Mouse (Mus musculus): Measurements from ENCODE around the gene Git1. TPM values are rescaled to one million over a fixed set of nuclear protein-coding genes. Genes with fewer than 3 reads are reported as not detected.
A peak's percentile ranks its signal among the peaks of the same experiment; 100 is the strongest.

The Git1 gene
- total RNA-seq, 2 experiments from 2014 or later, result 13.6 to 37.5 TPM

DNA sequence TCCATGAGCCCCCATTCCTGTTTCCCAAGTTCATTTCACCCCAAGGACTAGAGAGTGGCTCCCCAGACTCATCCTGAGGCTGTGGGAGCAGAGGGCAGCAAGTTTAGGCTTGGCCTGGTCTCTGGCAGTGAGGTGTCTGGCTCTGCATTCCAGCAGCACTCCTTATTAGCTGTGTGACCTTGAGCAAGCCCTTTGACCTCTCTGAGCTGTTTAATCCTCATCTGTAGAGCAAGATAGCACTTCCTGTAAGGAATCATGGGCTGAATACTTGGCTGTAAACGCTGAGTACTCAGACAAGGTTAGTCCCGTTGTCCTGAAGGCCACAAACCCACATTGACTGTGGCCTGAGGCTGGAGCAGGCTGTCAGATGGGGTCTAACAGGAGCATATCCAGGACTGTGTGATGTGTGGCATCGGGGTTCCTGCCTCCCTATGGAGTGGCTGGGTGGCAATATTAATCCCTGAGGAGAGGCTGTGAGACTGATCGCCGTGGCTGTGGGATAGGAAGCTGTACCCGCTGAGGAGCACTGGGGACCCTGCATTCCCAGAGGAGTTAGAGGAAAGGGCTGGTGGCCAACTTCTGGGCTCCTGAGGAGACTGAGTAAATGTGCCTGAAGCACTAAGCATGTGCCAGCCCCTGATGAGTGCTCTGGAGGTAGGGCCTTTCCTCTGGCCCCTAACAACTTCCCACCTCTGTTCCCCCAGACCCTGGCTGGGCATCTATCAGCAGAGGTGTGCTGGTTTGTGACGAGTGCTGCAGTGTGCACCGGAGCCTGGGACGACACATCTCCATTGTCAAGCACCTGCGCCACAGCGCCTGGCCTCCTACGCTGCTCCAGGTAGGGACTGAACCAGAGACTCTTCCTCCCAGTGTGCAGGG lies 5.1 kb downstream of the Git1 start:
- ATAC-seq (replicated peaks; ENCODE audit: low FRiP score, low TSS enrichment, poor library complexity, severe bottlenecking), result no peak

- no peak for ATAC-seq (replicated peaks; ENCODE audit: low FRiP score, low TSS enrichment, poor library complexity, severe bottlenecking)
These were observed 6.0 kb downstream of the Git1 start for GRCm38 (mm10) chr11:77499354-77499753.

DNA sequence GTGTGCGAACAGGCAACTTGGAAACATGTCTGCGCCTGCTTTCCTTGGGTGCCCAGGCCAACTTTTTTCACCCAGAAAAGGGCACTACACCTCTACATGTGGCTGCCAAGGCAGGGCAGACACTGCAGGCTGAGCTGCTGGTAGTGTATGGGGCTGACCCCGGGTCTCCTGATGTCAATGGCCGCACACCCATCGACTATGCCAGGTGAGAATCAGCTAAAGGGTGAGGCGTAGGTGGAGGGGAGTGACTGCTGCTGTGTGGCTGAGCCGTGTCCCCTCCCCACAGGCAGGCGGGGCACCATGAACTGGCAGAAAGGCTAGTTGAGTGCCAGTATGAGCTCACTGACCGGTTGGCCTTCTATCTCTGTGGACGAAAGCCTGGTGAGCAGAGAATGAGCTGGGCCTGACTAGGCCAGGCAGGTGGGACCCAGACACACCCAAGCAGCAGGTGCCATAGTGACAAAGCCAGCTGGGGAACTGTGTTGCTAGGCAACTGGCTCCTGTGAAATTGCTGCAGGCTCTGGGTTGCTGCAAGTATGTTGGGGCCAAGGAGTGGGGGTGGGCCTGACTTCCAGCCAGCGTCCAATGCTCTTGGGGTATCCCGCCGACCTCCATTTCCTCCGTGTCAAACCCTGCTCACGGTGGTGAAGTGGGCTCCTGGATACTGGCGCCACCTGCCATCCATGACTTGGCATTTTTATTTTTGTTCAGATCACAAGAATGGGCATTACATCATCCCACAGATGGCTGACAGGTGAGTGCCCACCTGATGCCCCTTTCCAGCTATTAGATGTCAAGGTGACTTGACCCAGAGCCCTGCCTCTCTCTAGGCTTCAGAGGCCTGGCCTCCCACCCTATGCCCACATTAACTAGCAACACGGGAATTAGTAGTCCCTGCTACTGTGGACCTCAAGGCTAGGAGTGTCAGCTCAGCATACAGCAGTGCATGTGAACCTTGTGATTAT lies 7.3 kb downstream of the Git1 start:
- ATAC-seq (replicated peaks; ENCODE audit: low FRiP score, low TSS enrichment, poor library complexity, severe bottlenecking), result no peak

DNA sequence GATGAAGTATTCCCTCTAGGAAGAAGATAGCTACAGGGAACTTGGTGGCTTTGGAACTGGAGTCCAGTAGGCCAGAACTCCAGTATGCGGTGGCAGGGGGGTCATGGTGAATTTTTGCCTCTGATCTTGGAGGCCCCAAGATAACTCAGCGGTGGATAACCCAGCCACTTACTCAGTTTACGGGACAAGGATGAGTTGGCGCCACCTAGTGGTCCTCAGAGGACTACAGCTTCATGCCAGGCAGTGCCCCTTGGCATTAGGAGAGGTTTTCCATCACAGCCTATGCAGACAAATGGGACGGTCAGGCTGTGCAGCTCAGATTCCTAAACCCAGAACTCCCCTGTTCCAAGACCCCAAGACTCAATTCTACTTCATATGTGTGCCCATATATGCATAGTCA lies 8.0 kb downstream of the Git1 start:
- peak; percentile 42; the same call in 1 of the 2 replicates for ATAC-seq (replicated peaks; ENCODE audit: low FRiP score, low TSS enrichment, poor library complexity, severe bottlenecking)

DNA sequence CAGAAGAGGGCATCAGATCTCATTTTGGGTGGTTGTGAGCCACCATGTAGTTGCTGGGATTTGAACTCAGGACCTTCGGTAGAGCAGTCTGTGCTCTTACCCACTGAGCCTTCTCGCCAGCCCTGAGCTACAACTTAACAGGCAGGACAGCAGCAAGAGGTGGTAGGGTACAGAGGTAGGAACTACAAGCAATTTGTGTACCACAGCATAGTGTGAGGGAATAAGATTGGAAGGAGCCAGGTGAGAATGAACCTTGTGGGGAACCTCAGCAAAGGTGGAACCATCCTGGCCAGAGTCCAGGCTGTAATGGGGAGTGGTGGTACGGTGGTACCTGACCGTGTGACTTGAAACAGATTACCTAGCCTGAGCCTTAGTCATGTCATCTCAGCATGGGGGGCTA lies 8.6 kb downstream of the Git1 start:
- no peak for ATAC-seq (replicated peaks; ENCODE audit: low FRiP score, low TSS enrichment, poor library complexity, severe bottlenecking)

GRCm38 (mm10) chr11:77502481-77502880 lies 9.1 kb downstream of the Git1 start:
- ATAC-seq (replicated peaks; ENCODE audit: low FRiP score, low TSS enrichment, poor library complexity, severe bottlenecking), result no peak

- ATAC-seq (replicated peaks; ENCODE audit: low FRiP score, low TSS enrichment, poor library complexity, severe bottlenecking), result no peak
These were observed 10.1 kb downstream of the Git1 start for GRCm38 (mm10) chr11:77503511-77503910.

GRCm38 (mm10) chr11:77504377-77504776 lies 11.0 kb downstream of the Git1 start:
- no peak for ATAC-seq (replicated peaks; ENCODE audit: low FRiP score, low TSS enrichment, poor library complexity, severe bottlenecking)

DNA sequence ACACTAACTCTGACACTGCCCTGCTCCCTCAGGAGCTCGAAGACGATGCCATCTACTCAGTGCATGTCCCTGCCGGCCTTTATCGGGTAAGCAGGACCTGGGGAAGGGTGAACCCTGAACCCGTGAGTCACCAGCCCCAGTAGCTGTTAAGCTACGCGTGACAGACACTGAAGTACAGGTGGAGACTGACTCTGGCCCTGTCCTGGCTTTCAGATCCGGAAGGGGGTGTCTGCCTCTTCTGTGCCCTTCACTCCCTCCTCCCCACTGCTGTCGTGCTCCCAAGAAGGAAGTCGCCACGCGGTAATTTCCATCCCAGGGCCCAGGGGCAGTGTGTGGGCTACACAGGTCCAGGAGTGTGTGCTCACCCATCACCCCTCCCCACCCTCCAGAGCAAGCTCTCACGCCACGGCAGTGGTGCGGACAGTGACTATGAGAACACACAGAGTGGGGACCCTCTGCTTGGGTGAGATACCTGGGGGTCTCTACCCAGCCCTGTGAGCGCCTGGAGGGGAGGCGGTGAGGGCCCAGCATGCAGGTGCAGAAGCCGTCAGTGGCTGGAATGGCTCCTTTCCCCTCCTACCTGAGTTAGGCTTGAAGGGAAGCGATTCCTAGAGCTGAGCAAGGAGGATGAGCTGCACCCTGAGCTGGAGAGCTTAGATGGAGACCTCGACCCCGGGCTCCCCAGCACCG lies 12.1 kb downstream of the Git1 start:
- no peak for ATAC-seq (replicated peaks; ENCODE audit: low FRiP score, low TSS enrichment, poor library complexity, severe bottlenecking)

DNA sequence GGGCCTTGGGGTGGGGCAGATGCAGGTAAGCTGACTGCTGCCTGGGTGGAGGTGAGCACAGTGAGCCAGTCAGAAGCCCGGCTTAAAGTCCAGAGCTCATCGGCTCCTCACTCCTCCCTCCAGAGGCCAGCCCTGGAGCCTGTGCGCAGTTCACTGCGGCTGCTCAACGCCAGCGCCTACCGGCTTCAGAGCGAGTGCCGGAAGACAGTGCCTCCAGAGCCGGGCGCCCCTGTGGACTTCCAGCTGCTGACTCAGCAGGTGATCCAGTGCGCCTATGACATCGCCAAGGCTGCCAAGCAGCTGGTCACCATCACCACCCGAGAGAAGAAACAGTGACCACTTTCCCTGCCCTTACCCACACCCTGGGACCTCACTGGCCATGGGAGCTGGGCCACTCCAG lies 12.9 kb downstream of the Git1 start:
- ATAC-seq (replicated peaks; ENCODE audit: low FRiP score, low TSS enrichment, poor library complexity, severe bottlenecking), result no peak

DNA sequence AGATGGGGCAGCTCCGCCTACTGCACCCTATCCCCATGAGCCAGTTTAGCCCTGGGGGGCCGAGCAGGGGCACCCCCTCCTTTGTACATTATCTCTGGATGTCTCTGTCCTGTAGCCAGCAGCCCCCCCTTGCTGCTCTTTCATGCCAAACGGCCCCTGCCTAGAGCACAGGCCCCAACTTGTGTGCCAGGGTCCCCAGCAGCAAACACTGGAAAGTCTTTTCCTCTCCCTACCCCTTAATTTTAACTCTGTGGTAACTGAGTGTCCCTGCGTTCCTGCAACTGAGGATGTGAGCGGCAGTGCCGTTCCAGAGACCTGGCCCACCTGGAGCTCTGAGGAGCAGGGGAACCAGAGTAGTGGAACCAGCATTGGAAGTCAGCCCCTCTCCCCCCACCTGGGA lies 13.6 kb downstream of the Git1 start:
- no peak for ATAC-seq (replicated peaks; ENCODE audit: low FRiP score, low TSS enrichment, poor library complexity, severe bottlenecking)

DNA sequence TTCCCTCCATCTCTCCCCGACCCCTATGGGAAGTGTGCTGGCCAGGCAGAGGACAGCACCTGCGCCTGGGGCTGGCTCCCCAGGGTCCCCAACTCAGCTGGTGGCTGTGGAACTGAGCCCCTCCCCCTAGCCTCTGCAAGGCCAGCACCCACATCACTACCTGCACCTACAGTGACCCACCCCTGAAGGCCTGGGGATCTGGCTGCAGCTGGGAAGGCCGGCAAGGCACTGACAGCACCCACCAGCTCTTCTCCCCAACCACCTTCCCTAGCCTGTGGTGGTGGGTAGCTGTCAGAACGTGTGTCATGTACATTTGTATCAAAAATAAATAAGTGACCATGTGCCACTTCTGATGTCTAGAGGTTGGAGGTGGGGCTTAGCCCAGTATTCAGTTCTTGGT lies 14.1 kb downstream of the Git1 start:
- no peak for ATAC-seq (replicated peaks; ENCODE audit: low FRiP score, low TSS enrichment, poor library complexity, severe bottlenecking)

GRCm38 (mm10) chr11:77508068-77509021 lies 15.0 kb downstream of the Git1 start:
- peak; percentile 58 for ATAC-seq (replicated peaks; ENCODE audit: low FRiP score, low TSS enrichment, poor library complexity, severe bottlenecking)

GRCm38 (mm10) chr11:77511336-77511735 lies 18.0 kb downstream of the Git1 start:
- ATAC-seq (replicated peaks; ENCODE audit: low FRiP score, low TSS enrichment, poor library complexity, severe bottlenecking), result no peak

DNA sequence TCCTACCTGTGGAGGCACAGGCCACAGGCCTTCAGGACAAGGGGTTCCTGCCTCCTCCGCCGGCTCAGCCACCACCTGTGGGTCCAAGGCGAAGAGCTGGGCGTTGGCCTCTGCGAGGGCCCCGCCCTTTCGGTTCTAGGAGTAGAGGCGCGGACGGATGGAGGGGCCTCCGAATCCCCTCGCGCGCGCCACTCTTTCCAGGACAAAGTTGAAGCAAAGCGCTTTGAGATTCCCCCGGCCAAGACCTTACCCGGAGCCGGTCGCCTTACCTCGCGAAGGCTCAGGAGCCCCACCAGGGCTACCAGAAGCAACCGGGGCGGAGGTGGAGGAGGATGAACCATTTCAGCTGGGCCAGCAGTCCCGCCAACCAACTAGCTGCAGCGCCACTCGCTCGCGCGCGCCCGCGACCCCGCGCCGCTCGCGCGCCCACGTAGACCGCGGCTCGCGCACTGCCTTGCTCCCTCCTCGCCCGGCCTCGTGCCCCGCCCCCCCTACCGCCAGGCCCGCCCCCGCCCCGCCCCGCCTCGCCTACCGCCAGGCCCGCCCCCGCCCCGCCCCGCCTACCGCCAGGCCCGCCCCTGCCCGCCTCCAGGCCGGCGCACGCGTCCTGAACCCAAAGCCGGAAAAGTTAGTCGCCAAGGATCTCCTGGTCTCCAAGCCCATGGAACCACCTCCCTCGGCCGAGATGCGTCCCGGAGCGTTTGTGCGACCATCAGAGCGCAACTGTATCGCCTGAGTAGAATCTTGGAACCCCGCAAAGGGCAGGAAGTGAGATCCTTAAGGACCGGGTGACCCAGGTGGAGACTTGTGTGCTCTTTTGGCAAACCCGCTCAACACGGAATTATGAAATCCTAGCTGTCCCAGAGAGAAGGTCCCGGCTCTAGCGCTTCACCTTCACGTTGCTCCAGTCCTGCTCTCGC lies 19.8 kb downstream of the Git1 start:
- ATAC-seq (replicated peaks; ENCODE audit: low FRiP score, low TSS enrichment, poor library complexity, severe bottlenecking), result peak; percentile 30; the same call in 1 of the 2 replicates

- no peak for ATAC-seq (replicated peaks; ENCODE audit: low FRiP score, low TSS enrichment, poor library complexity, severe bottlenecking)
These were observed 20.4 kb downstream of the Git1 start for GRCm38 (mm10) chr11:77513811-77514170.

GRCm38 (mm10) chr11:77514281-77514831 lies 21.0 kb downstream of the Git1 start:
- ATAC-seq (replicated peaks; ENCODE audit: low FRiP score, low TSS enrichment, poor library complexity, severe bottlenecking), result peak; percentile 73

All from megakaryocyte-erythroid progenitor cell, adult 5-6 weeks (primary cell).